Mouse (Mus musculus) urinary bladder, postnatal 10 days (tissue): Measurements from ENCODE around the gene Zcchc3.
"Not testable (repeated sequence)": the region's sequence is repeated elsewhere in the genome, so short reads cannot be mapped to it uniquely, and the experiment has no call there.

Source experiments
- DNase-seq: peaks from one replicate; pipeline ENCODE4 v3.0.0; 2022; ENCODE audit warnings: low spot score

The Zcchc3 gene

GRCm38 (mm10) chr2:152414591-152415165, at the start of gene Zcchc3:
Gene Zcchc3, minus strand, starts transcription at chr2:152415027.
- peak; percentile 60 for DNase-seq

- DNase-seq = no peak
Observed at GRCm38 (mm10) chr2:152459241-152459640, 44.4 kb upstream of the Zcchc3 start.

- no peak for DNase-seq
Observed at GRCm38 (mm10) chr2:152452101-152452781, 37.4 kb upstream of the Zcchc3 start.

- DNase-seq = no peak
Observed at GRCm38 (mm10) chr2:152450241-152450640, 35.4 kb upstream of the Zcchc3 start.

- no peak for DNase-seq
Observed at GRCm38 (mm10) chr2:152447461-152447860, 32.6 kb upstream of the Zcchc3 start.

GRCm38 (mm10) chr2:152446642-152447041, 31.8 kb upstream of the Zcchc3 start:
- no peak for DNase-seq

GRCm38 (mm10) chr2:152443281-152443680, 28.5 kb upstream of the Zcchc3 start:
- DNase-seq = no peak

- no peak for DNase-seq
Observed at GRCm38 (mm10) chr2:152442322-152442721, 27.5 kb upstream of the Zcchc3 start.

- no peak for DNase-seq
Observed at GRCm38 (mm10) chr2:152439833-152440232, 25.0 kb upstream of the Zcchc3 start.

- no peak for DNase-seq
Observed at GRCm38 (mm10) chr2:152438963-152439362, 24.1 kb upstream of the Zcchc3 start.

- peak; percentile 51 for DNase-seq
Observed at GRCm38 (mm10) chr2:152436983-152437860, 22.4 kb upstream of the Zcchc3 start.

GRCm38 (mm10) chr2:152436405-152436901, 21.6 kb upstream of the Zcchc3 start:
- DNase-seq = no peak

GRCm38 (mm10) chr2:152428481-152428880, 13.7 kb upstream of the Zcchc3 start:
- not testable (repeated sequence) for DNase-seq

- no peak for DNase-seq
Observed at GRCm38 (mm10) chr2:152427493-152427892, 12.7 kb upstream of the Zcchc3 start.

- no peak for DNase-seq
Observed at GRCm38 (mm10) chr2:152415786-152416185, 959 bp upstream of the Zcchc3 start.

GRCm38 (mm10) chr2:152415287-152415686, 460 bp upstream of the Zcchc3 start, which contains the start of gene 6820408C15Rik:
Gene 6820408C15Rik, plus strand, starts transcription at chr2:152415587.
- DNase-seq = no peak

- no peak for DNase-seq
Observed at GRCm38 (mm10) chr2:152413765-152414584, 852 bp downstream of the Zcchc3 start.

- no peak for DNase-seq
Observed at GRCm38 (mm10) chr2:152413158-152413764, 1.6 kb downstream of the Zcchc3 start.

- no peak for DNase-seq
Observed at GRCm38 (mm10) chr2:152412526-152413157, 2.2 kb downstream of the Zcchc3 start.

- no peak for DNase-seq
Observed at GRCm38 (mm10) chr2:152411471-152411870, 3.4 kb downstream of the Zcchc3 start.

GRCm38 (mm10) chr2:152410971-152411371, 3.9 kb downstream of the Zcchc3 start:
- peak; percentile 59 for DNase-seq
